Mouse (Mus musculus) urinary bladder, adult 18-20 months (tissue): Measurements from ENCODE around the gene Dnaaf2.

ENCODE experiments used
- DNase-seq, 2 experiments: peaks; one replicate each; pipeline ENCODE4 v3.0.0; 2022; ENCODE audit warnings: low spot score in 2 of 2, mixed read lengths in 2 of 2

Dnaaf2 gene

DNA sequence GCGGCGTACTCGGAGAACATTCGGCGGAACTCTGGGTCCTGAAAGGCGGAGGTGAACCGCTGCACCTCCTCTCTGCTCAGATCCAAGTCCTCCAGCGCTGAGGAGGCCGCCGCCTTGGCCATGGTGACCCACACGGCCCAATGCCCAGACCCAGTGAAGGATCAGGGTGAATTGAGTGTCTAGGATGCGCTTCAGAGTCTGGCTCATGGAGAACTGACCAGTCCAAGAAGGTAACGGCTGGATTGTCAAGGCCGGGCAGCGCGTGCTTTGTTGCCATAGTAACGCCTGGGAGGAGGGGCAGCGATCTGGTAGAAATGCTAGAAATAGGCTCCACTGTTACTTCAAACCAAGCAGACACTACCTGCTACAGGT, at the start of gene Dnaaf2:
TSS of gene Dnaaf2 (minus strand) at position 266 of the 372 bp plus-strand sequence.
- DNase-seq: peak; percentile 39 to 61

- DNase-seq: peak; percentile 55 to 56
These were observed 43.7 kb upstream of the Dnaaf2 start for GRCm38 (mm10) chr12:69241771-69242431.

DNA sequence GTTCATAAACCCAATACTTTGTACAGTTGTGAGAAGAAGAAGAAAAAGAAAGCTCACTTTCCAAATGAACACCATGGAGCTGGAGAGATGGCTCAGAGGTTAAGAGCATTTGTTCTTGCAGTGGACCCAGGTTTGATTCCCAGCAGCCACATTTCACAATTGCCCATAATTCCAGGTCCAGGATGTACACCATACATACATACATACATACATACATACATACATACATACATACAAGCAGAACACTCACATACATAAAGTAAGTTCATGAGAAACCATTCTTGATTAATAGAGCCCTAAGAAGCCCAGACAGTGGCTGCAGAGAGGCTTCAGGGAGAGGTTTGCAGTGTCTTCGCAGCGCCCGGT, 43.2 kb upstream of the Dnaaf2 start:
- no peak for DNase-seq

- DNase-seq: no peak
These were observed 42.6 kb upstream of the Dnaaf2 start, which contains the start of gene Klhdc1 for GRCm38 (mm10) chr12:69240876-69241275. TSS of gene Klhdc1 (plus strand) at chr12:69241176.

- DNase-seq: no peak
These were observed 40.1 kb upstream of the Dnaaf2 start for GRCm38 (mm10) chr12:69238284-69238683.

DNA sequence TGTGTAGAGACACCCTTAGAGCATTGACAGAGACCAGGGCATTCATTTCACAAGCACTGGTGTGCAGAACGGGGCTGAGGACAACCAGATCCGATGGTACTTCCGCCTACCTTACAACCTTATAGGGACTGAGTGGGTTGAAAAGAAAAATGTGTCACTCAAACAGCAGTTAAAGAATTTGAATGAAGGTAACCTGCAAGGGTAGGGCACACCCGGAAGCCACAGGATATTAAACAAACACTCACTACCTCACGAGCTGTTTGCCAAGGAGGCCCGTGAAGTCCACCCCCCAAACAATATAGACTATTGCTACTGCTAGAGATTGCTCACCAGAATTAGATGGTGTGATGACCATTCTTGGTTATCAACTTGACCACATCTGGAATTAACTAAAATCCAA, 37.6 kb upstream of the Dnaaf2 start:
- no peak for DNase-seq

GRCm38 (mm10) chr12:69229251-69229650, 31.0 kb upstream of the Dnaaf2 start:
- DNase-seq: no peak

- DNase-seq: peak; percentile 85 to 91
These were observed 29.7 kb upstream of the Dnaaf2 start, which contains the start of gene Pole2 for GRCm38 (mm10) chr12:69227776-69228466. TSS of gene Pole2 (minus strand) at chr12:69228195.

GRCm38 (mm10) chr12:69220613-69221277, 22.5 kb upstream of the Dnaaf2 start:
- DNase-seq: no peak

GRCm38 (mm10) chr12:69216587-69216986, 18.4 kb upstream of the Dnaaf2 start:
- no peak for DNase-seq

GRCm38 (mm10) chr12:69215000-69215785, 17.0 kb upstream of the Dnaaf2 start:
- peak; percentile 30 to 74 for DNase-seq

DNA sequence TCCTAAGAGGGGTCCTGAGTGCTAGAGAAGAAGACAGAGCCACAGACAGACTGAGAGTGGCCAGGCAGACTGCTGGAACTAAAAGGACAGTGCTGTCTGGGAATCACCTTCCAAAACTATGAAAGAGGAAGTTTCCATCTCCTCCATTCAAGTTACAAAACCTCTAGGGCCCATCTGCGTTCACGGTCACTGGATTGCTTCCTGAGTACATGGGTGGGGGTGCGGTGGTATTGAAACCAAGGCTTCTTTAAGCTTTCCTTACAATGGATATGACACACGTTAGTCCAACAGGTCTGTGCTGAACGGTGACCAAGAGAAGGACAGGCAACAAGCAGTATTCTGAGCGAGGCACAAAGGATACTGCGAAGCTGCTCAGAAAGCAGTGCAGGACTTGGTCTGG, 16.2 kb upstream of the Dnaaf2 start:
- no peak for DNase-seq

GRCm38 (mm10) chr12:69213186-69213777, 15.1 kb upstream of the Dnaaf2 start:
- DNase-seq: no peak

DNA sequence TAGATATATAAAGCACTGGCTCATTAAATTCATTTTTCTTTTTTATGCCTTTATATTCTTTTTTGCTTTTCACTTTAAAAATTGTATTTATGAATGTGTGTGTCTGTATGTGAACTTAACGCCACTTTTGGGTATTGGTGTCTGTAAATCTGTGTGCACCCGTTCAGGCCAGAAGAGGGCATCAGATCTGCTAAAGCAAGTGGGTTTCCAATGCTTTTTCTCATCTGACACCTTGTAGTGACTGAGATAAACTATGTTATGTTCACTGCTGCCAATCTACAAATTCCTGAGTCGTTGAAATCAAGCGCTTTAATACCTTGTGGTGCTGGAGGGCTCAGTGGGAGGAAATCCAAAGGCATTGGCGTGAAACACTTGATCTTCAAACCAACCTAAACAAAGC, 12.8 kb upstream of the Dnaaf2 start:
- no peak for DNase-seq

GRCm38 (mm10) chr12:69210056-69210979, 12.1 kb upstream of the Dnaaf2 start:
- no peak for DNase-seq

DNA sequence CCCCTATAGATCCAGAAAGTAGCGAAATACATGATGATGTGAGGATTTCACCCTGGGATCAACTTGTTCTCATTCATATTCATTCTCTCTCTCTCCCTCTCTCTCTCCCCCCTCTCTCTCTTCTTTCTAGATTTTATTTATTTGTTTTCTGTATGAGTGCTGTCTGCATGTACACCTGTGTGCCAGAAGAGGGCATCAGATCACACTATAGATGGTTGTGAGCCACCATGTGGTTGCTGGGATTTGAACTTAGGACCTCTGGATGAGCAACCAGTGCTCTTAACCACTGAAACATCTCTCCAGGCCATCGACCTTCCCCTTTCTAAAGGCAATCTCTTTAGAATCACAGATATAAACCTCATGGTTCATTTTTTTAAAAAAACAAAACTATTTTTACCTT, 10.3 kb upstream of the Dnaaf2 start:
- DNase-seq: no peak

DNA sequence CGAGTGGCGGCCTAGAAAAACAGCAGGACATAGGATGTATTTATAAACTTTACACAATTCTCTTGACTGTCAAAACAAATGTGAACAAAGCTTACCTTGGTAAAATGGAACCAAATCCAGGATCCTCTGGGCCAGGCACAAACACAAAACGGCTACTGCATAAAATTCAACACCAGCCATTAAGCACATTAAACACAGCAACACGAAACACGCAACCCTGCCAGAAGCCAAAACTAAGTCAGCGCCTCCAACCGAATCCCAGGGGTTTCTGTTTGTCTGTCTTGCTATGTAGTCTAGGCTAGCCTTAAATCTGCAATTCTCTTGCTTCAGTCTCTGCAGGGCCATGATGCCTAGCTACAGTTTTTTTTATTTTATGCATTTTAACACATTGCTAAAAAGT, 9.7 kb upstream of the Dnaaf2 start:
- DNase-seq: no peak

- no peak for DNase-seq
These were observed 9.2 kb upstream of the Dnaaf2 start for GRCm38 (mm10) chr12:69207396-69207795.

DNA sequence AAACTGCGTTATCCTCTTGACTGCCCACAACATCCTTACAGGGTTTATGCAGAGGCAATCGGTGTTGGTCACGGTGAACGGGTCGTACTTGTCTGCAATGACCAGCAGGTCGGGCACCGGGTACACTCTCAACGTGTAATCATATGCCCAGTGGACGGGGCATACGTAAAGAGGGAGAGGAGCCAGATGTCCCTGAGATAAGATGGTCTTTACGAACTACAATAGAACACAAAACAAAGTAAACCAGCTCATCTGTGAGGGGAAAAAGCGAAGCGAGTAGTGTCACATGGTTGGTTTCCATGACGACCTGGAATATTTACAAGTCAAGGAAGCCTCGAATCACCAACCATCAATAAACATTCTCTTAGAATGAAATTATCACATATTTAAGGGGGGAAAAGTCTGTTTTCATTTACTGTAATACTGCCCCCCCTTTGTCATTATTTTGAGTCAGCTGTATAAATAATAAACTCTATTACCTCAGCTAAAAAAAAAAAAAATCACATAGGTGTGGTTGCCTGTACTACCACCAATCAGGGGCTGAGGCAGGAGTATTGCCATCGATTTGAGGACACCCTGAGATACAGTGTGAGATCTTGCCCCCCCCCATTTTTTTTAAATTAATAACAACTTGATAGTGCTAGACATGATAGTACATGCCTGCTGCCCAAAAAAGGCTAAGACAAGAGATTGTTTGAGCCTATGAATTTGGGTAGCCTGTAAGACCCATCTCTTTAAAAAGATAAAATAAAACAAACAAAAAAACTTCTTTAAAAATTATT, 6.0 kb upstream of the Dnaaf2 start, which contains the start of gene Gm49384:
TSS of gene Gm49384 (minus strand) at position 216 of the 782 bp plus-strand sequence.
- no peak for DNase-seq

GRCm38 (mm10) chr12:69198985-69199384, 756 bp upstream of the Dnaaf2 start:
- no peak for DNase-seq
